Mouse (Mus musculus): Measurements from ENCODE around the gene Plekhh3. TPM values are rescaled to one million over a fixed set of nuclear protein-coding genes. Genes with fewer than 3 reads are reported as not detected.
"Not testable (repeated sequence)": the region's sequence is repeated elsewhere in the genome, so short reads cannot be mapped to it uniquely, and the experiment has no call there.

Gene Plekhh3
- total RNA-seq, 1 experiment from 2014 or later, result 30.5 TPM

GRCm38 (mm10) chr11:101149178-101150105 lies 21.7 kb downstream of the Plekhh3 start:
- DNase-seq, result peak; percentile 72

DNA sequence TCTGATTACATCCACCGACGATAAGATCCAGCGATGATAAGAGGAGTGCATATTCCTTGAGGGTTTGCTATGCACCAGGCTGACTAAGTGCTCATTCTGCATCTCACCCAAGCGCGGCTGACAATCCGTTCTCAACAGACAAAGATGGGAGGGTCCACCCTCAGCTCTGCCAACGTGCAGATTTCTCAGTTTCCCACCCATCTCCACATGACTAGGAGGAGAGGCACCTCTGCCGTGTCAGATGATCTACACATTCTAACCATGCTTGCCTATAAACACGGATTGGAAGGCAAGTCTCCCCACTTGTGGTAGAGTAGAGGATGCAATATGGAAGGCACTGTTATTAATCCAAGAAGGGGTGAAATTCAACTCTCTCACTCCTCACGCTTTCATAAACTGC lies 22.4 kb downstream of the Plekhh3 start:
- DNase-seq, result no peak

DNA sequence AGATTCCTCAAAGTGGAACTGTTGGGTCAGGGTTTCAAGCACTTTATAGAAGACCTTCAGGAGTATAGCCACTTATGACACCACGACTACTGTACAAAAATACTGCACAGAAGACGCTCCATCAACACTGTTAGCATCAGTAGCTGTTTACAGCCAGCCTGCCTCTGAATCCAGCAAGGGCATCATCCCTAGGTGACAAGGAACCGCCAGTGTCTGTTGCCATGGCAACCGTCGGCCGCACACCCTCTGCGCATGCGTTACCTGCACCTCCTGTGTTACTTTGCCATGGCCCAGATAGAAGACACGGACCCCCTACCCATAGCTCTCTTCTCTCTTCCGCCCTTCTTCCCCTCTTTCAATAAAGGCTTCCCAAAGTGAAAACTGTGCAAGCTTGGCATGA lies 24.8 kb downstream of the Plekhh3 start:
- DNase-seq, result no peak

- DNase-seq, result peak; percentile 61
These were observed 27.6 kb downstream of the Plekhh3 start for GRCm38 (mm10) chr11:101143338-101144225.

GRCm38 (mm10) chr11:101142215-101142967 lies 28.8 kb downstream of the Plekhh3 start:
- DNase-seq, result no peak

DNA sequence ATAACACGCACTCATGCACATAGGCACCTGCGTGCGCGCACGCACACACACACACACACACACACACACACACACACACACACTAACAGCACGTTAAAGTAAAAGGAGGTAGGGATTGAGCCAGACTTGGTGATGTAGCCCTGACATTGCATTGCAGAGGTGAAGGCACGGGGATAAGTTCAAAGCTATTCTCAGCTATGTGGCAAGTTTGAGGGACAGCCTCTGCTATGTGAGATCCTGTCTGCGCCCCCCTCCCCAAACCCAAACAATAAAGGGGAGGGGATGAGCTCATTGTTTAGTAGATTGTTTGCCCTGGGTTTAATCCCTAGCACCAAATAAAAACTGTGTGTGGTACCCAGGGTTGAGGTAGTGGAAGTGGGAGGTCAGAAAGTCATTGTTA lies 30.1 kb downstream of the Plekhh3 start:
- DNase-seq, result no peak

GRCm38 (mm10) chr11:101140164-101140819 lies 30.9 kb downstream of the Plekhh3 start:
- no peak for DNase-seq

DNA sequence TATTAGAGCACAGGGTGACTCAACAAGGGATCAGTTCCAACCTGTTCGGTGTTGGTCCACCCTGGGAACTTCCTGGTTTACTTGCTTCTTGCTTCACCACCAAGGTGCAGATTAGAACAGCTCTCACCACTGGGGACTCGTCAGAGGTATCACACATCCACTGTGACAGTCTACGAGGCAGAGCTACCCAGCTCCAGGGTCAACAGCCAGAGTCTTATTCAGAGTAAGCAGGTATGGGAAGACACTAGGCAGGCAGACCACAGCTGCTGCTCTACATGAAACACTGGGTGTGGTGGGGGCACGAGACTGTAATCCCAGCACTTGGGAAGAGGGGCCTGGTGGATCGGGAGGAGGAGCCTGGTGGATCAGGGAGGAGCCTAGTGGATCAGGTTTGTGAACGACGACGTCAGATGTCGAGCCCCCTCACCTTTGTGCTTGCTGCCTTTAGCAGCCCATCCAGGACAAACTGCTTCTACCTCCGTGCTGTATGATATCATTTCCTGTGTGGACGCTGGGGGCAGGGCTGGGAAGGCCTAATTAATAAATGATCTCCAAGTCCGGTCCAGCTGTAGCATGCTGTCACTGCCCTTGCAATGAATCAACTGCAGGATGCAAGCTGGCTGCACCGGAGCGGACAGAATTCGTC lies 32.5 kb downstream of the Plekhh3 start:
- DNase-seq, result peak; percentile 72

GRCm38 (mm10) chr11:101137000-101137399 lies 34.2 kb downstream of the Plekhh3 start:
- no peak for DNase-seq

GRCm38 (mm10) chr11:101134217-101134865 lies 36.8 kb downstream of the Plekhh3 start:
- peak; percentile 74 for DNase-seq

DNA sequence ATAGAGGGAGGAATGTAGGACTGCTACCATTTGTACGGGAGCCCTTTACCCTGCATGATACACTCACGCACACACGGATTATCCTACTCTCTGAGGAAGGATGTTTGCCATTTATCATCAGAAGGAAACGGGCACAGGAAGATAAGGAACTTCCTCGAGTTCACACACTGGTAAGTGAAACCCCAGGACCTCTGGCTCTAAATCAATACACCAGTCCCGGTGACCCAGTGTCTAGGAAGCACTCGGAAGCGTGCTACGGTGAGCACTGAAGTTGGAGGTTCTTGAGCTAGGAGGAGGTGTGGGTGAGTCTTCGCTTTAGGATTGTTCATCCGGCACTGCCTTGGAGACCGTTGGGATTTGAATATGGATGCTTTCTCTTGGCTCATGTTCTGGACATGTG lies 38.1 kb downstream of the Plekhh3 start:
- DNase-seq, result peak; percentile 39

- peak; percentile 72 for DNase-seq
These were observed 39.5 kb downstream of the Plekhh3 start for GRCm38 (mm10) chr11:101131701-101132100.

DNA sequence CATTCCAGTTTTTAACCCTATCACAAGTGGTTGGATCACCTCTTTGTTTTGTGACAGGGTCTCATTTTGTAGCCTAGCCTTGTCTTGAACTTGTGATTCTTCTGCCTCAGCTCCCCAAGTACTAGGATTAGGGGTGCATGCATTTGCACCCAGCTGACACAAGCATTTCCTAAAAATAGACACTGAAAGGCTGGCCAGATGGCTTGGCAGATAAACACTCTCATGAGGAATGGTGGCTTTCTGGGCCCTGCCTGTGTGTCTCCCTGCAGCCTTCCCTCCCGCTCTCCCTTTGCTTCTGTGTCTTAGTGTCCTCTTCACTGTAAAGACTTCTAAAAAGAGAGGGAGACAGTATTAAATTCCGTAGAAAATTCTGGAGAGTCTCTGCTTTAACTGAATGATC lies 40.0 kb downstream of the Plekhh3 start:
- peak; percentile 37 for DNase-seq

- peak; percentile 61 for DNase-seq
These were observed 40.9 kb downstream of the Plekhh3 start for GRCm38 (mm10) chr11:101130056-101130756.

GRCm38 (mm10) chr11:101128996-101129577 lies 42.1 kb downstream of the Plekhh3 start:
- DNase-seq, result peak; percentile 51

DNA sequence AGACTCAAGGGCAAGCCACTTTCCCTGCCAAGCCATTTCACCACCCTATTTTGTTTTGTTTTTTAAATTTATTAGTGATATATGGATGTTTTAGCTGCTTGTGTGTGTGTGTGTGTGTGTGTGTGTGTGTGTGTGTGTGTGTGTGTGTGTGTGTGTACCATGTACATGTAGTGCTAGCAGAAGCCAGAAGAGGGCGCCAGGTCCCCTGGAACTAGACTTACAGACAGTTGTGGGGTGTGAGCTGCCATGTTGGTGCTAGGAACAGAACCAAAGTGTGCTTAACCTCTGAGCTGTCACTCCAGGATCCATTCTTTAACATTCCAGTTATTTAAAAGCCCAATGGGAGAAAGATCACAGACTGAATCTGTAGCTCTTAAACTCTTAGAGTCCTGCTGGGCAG lies 44.1 kb downstream of the Plekhh3 start:
- peak; percentile 60 for DNase-seq

- DNase-seq, result not testable (repeated sequence)
These were observed 46.1 kb downstream of the Plekhh3 start for GRCm38 (mm10) chr11:101125008-101125407.

DNA sequence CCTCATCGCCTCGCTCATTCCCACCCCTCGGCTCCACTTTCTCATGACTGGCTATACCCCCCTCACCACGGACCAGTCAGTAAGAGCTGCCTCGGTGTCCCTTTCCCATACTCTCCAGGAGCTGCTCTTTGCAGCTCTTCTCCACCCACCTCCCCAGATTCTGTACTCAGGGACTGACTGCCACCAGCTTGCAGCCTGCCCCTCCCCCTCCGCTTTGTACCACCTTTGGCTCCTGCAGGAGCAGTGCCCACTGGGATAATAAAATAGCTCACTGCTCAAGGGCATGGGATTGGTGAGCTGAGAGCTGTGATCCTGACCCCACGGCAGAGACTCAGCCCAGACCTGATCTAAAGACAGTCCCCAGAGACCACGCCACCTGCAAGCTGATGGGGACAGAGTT lies 46.7 kb downstream of the Plekhh3 start:
- DNase-seq, result not testable (repeated sequence)

- no peak for DNase-seq
These were observed 50.5 kb downstream of the Plekhh3 start for GRCm38 (mm10) chr11:101120545-101121188.
